Mouse (Mus musculus): ENCODE results near the gene Ndufs2.
A peak's percentile ranks its signal among the peaks of the same experiment; 100 is the strongest.

Gene Ndufs2

DNA sequence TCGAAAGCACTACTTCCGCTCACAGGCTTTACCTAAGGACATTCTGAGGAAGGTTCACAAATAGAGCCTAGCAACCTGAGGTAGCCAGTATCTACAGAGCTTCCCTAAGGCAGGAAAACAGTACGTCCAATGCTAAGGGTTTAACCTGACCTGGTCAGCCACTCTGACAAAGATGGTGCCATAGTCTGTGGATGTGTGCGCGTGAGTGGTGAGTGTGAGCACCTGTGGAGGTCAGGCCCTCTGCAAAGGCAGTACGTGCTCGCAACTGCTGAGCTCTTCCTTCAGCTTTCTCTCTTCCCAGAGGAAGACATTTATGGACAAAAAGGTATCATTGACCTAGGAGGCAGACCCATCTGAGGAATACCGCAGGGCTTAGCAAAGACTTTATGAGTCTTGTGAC is 27.2 kb upstream of the Ndufs2 start:
- DNase-seq = peak; percentile 0

DNA sequence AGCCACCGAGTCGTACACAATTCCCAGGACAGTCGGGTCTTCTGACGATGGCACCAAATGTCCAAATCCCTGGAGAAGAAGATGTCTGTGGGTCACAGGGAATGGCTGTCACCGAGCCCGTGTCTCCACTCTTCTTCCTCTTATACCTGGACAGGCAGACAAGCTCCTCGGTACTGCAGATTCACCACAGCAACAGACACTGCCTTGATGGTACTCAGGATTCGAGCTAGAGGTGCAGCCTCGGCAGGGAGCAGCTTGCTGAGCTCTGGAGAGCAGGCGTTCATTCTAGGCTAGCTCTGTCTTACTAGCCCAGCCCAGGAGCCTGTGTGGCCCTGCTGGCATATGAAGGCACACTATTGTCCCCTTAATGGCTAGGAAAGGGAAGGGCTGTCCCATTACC is 26.5 kb upstream of the Ndufs2 start:
- no peak for DNase-seq

DNA sequence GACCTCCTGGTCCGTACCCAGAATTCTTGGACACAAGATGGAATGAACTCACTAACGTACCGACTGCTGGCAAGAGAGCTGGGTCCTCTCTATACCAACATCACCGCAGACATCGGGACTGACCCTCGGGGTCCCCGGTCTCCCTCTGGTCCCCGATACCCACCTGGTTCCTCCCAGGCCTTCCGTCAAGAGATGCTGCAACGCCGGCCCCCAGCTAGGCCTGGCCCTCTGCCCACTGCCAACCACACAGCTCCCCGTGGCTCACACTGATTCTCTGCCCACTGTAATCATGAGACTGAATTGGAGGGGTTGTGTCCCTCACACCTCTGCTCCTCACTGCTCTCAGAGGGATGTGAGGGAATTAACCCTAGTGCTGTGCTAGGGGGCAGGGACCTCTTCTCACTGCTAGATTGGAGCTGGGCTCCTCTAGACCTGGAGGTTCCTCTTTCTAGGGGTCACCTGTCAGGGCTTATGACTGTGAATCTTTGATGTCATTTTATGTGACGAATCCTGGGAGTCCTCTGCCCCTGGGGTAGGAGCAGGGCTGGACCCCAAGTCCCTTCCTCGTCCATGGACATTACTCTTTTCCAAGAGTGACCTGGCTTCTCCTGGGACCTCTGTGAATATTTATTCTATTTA is 25.0 kb upstream of the Ndufs2 start:
- DNase-seq = no peak

DNA sequence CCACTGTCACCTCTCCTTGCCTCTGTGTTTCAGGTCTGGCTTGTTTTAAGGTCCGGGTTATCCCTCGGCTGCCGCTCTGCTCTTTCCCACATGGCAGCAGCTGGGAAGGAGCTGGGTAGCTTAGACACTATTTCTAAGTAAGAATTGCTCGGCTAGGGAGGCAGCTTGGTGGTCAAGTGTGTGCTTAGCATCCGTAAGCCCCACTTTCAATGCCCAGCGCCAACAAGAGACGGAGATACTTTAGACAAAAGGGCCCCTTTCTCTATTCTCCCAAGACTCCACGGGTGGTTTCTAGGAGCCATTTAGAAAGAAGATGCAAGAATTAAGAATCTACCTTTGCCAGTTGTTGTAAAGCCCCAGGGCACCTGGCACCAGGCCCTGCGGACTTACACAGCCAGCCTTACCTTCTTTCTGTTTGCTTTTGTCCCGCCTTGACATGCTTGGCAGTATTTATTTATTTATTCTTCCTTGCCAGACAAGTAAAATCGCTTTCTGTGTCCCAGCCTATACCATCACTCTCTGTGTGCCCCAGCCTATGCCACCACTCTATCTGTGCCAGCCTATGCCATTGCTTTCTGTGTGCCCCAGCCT is 24.1 kb upstream of the Ndufs2 start:
- DNase-seq = no peak

DNA sequence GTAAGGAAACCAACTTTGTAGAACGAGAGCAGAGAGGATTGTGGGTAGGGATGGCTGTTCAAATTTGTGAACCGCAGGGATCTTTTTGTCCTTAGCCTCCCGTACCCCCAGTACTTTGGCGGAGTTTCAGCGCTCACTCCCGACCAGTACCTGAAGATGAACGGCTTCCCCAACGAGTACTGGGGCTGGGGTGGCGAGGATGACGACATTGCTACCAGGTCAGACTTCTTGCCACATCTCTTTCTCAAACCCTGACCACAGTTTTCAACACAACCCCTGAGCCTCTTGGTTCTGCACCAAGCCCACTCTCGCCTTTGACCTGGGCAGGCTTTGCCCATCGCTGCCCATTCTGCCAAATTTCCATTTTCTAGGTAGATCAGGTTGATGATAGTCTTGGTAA is 23.0 kb upstream of the Ndufs2 start:
- DNase-seq = no peak

DNA sequence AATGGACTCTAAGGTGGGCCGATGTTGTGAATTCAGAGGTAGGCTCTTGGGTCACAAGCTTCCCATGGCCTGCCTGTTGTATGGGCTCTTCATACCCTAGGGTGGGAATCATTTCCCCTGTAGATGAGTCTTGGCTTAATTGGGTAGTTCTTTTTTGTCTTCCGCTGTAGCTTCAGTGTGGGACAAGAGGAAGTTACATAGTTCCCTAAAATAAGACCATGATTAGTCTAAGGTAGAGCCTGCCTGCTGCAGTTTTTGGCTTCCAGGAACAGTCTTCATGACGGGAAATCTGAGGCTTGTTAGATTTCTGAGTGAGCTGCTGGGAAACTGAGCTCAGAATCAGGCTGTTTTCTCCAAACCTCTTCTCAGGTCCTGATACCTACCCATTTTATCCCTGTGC is 20.9 kb upstream of the Ndufs2 start:
- DNase-seq = no peak

DNA sequence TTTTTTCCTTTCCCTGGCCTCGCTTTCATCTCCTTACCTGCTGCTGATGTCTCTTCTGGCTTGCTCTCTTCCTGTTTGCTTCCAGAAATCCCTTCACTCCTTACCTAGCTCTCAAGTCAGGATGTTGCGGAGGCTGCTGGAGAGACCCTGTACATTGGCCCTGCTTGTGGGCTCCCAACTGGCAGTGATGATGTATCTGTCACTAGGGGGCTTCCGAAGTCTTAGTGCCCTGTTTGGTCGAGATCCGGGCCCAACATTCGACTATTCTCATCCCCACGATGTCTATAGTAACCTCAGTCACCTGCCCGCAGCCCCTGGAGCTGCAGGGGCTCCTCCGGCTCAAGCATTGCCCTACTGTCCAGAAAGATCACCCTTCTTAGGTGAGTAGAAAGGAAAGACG is 20.4 kb upstream of the Ndufs2 start:
- DNase-seq = no peak

DNA sequence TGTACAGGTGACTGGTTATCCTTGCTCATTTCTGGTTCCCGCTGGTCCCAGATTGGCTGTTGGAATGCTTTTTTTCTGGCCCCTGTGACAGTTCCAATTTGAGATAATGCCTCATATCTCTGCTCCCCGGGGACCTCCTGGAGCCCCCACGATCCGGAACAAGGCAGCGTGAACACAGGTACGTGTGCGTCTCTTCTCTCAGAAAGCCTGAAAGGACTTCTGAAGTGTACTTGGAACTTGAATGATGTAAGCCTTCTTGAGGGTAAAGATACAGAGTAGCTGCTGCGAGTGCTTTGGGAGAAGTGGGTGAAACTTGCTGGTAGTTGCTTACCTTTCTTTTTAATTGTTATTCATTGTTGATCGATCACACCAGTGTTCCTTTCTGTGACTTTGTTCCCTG is 20.0 kb upstream of the Ndufs2 start:
- no peak for DNase-seq

DNA sequence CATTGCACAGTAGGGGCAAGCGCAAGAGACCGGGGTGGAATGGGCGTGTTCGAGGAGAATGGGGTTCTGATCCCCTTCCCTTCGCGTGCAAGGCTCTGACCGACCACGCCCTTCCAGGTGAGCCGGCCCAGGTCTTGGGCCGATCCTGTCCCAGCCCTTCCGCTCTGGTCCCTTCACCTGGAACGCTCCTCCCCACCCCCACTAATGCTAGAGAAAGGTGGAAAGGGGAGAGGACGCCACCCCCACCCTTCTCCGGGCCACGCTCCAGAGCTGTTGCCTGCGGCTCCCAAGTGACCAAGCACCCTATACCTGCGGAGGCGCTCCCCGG is 19.3 kb upstream of the Ndufs2 start:
- peak; percentile 67 for DNase-seq

DNA sequence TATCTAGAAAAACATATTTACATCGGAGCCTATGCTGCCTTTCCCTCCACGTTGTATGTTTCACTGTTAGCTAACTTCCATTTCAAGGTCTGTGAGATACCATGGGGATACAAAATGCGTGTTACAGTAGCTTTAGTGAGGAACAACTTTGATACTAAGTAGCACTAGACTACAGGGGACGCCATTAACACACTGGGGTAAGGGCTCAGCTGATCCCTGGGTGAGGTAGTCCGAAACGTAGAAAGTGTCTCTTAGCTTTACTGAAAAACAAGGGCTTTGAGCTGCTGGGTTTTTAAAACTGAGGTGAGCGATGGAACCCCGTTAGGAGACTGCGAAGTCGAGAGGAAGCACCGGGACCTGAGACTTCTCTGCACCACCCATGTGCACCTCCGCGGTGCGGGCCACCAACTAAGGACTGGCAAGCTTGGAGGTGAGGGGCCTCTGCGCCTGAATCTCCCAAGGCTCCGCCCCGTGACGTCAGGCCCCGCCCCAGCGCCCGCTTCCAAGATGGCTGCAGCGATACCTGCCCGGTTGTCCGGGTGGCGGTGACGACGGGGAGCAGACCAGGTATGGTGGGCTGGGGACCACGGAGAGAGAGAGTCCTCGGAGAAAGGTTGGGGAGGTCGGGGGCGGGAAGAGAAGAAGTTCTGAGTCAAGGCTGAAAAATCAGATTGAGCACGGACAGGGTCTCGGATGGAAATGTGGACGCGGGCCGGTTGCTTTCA is 18.8 kb upstream of the Ndufs2 start, which contains the start of gene B4galt3:
B4galt3 (plus strand) TSS at position 481 of the 725 bp plus-strand sequence.
- peak; percentile 98 for DNase-seq

DNA sequence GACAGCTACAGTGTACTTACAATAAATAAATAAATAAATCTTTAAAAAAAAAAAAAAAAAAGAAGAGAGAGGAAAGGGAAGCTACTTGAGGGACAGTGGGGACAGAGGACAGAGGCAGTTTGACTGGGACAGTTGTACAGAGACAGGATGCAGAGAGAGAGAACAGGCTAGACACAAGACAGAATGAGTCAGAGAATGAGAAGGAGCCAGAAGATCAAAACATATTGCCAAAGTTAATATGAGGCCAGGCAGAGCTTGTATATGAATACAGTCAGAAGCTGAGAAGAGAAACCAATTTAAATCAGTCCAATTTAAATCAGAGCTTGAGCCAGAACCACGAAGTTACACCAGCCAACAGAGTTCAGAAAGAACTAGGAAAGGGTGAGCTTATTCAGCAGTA is 17.2 kb upstream of the Ndufs2 start:
- no peak for DNase-seq

DNA sequence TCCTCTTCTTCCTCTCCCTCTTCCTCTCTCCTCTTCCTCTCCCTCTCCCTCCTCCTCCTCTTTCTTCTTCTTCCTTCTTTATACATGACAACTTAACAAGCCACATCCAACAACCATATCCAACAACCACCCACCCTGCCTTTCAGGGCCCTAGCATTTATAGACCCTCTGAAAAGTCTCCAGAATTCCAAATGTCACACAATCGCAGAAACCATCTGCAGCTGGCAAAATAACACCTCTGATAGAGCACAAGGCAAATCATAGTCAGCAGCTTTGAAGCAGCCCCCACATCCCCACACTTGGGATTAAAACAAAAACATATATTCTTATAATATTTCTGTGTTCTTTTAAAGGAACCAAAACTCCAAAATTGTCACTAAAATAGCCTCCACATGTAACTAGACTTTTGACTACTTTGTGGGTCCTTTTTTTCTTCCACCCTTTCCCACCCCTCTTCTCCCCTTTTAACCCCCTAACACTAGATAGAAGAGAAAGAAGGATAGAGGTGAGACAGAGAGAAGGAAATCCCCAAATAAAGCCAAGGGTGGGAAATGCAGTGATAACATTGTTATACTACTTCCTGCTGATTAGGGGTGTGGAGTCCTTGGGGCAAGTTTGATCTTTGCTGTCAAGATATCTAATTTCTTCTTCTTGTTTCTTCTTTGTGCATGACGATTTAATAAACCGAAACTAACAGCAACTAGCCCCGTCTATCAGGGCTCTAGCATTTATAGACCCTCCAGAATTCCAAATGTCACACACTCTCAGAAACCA is 15.0 kb upstream of the Ndufs2 start:
- DNase-seq = no peak

DNA sequence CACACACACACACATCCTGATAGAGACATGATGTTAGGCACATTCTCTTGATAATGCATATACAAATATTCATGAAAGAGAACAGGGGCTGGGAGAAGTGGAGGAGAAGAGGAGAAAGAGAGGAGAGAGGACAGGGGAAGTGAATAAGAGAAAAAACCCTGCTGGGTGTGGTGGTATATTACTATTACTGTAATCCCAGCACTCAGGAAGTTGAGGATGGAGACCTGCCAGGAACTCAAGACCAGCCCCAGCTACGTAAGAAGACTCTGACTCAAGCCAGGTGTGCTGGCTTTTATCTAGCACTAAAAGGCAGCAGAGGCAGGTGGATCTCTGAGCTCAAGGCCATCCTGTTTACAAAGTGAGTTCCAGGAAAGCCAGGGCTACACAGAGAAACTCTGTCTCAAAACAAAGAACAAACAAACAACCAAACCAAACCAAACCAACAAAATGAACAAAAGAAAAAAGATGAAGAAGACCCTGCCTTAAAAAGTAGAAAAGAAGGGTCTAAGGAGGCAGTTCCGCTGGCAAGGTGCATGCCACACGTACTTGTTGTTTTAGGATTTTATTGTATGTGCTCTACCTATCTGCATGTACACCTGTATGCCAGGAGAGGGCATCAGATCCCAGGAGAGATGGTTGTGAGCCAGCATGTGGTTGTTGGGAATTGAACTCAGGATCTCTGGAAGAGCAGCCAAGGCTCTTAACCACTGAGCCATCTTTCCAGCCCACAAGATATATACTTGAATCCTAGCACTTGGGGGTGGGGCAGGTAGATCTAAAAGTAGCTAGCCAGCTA is 12.7 kb upstream of the Ndufs2 start:
- no peak for DNase-seq

DNA sequence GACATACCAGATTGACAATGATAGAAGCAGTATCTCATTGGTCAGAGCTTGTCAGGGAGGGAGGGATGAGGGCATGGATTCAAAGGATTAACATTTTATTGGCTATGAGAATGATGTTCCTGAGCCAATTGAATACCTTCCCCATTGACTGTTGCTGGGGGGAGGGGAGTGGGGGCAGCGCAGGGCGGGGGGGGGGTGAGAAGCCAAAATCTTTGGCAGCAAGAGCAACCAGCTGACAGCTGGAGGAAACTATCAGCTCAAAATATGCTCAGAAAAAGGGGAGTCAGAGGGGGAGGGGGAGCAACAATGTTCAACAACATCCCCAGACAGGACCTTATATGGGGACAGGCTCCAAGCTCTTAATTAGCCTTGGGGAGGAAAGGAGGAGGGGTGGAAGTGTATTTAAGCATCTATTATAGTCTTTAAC is 12.0 kb upstream of the Ndufs2 start:
- peak; percentile 48 for DNase-seq

DNA sequence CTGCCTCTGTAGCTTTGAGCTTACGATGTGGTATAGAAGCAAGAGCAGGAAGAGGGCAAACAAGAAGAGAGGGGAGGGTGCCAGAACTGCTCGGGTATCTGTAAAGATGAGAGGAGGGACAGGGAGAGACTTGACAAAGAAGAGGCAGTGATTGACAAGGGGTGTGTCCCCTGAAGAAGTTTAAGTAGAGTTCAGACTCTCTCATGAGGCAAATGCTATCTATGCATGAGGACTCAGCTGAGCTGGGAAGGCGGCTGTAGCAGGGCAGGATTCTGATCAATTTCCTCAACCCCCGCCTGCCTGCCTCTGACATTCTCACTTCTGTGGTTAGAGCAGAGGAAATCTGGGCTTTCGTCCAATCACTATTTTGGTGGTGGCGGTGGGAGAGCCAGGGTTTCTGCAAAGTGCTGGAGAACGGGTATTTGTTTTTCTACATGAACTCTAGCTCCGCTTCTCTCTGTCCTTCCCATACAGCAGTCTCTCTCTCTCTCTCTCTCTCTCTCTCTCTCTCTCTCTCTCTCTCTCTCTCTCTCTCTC is 11.5 kb upstream of the Ndufs2 start:
- DNase-seq = peak; percentile 73

DNA sequence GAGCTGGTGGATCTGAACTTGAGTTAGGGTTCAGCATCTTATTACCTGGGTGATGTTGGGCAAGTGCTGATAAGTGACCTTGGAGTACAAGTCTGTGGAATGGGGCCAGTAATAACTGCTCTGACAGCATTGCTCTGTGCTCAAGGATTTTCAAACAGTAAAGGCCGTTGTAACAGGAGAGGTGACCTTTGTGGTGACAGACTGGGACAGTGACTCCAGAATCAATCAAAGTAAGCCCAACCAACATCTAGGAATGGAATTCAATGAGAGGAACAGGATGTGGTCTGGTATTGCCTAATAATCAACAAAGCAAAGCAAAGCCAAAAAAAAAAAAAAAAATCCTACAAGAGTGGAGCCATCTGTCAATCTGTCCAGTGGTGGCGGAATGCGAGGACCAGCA is 9.1 kb upstream of the Ndufs2 start:
- DNase-seq = no peak

DNA sequence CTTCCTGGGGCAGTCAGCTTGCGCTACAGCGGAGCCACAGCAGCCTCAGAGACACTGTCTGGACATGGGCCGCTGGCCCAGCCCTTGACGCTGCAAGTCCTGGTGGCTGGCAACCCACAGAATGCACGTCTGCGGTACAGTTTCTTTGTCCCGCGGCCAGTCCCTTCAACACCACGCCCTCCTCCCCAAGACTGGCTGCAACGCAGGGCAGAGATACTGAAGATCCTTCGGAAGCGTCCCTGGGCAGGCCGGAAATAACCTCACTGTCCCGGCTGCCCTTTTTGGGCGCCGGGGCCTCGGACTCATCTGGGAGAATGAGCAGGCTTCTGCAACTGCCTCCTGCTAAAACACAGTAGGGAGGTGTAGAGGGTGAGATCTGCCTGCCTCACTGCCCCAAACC is 7.7 kb upstream of the Ndufs2 start:
- no peak for DNase-seq

DNA sequence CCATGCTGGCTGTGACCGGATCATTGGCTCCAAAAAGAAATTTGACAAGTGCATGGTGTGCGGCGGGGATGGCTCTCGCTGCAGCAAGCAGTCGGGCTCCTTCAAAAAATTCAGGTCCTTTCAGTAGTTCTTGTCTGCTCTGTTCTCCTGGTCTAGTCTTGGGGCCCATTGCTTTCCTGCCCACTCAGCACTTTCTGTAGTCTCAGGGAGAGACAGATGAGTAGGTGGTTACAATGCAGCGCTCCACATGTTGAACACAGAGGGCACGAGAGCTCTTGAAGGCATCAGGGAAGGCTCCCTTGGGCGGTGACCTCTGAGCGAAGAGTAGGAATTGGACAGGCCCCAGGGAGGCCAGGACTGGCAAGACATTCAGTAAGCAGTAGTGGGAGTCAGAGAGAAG is 6.6 kb upstream of the Ndufs2 start:
- DNase-seq = no peak

DNA sequence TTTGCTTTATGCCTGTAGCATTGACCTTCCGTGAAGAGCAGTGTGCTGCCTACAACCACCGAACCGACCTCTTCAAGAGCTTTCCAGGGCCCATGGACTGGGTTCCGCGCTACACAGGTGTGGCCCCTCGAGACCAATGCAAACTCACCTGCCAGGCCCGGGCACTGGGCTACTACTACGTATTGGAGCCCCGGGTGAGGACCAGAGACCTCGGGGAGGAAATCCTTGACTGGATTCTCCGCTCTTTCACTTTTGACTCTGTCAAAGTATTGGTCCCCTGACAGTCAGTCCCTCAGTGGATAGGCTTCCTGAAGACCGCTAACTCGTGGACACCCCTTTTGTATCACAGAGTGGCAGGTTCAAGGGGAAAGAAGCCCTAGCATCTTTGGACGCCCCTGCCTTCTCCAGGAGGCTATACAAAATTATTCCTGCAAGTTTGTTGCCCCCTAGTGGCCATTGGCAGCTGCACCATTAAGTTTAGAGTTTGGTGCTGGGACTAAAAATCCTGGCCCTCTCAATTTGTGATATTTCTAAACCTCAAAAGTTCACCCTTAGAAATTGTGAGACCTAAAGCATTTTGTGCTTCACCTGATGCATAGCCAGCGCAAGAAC is 5.9 kb upstream of the Ndufs2 start:
- peak; percentile 76 for DNase-seq

DNA sequence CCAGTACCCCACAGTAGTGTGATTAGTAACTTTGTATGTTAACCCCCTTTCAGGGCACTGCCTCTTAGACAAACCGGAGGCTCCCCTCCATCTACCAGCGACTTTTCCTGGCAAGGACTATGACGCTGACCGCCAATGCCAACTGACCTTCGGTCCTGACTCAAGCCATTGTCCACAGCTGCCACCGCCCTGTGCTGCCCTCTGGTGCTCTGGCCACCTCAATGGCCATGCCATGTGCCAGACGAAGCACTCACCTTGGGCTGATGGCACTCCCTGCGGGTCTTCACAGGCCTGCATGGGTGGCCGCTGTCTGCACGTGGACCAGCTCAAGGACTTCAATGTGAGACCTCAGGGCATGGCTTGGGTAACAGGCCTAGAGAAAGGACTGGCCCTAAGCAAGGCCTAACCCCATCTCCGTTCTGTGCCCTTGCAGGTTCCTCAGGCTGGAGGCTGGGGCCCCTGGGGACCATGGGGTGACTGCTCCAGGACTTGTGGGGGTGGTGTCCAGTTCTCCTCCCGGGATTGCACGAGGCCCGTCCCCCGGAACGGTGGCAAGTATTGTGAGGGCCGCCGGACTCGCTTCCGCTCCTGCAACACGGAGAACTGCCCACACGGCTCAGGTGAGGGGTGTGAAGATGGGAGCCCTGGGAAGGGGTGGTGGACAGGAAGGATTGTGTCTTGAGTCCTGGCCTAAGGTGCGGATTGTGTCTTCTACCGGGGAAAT is 5.1 kb upstream of the Ndufs2 start:
- no peak for DNase-seq

DNA sequence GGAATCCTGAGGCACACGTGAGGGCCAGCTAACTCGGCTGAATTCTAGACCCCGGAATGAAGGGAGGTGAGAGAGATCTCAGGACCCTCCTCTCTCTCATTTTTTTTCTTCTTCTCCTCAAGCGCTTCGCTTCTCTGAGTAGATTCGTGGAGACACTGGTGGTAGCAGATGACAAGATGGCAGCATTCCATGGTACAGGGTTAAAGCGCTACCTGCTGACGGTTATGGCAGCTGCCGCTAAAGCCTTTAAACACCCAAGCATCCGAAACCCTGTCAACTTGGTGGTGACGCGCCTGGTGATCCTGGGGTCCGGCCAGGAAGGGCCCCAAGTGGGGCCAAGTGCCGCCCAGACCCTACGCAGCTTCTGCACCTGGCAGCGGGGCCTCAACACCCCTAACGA is 1.2 kb upstream of the Ndufs2 start:
- no peak for DNase-seq
